Mouse (Mus musculus) neural tube, embryonic 10.5 days (tissue): ENCODE results near the gene Erap1.
"Not testable (repeated sequence)": the region's sequence is repeated elsewhere in the genome, so short reads cannot be mapped to it uniquely, and the experiment has no call there.

ENCODE experiments used
- DNase-seq: peaks from one replicate; pipeline ENCODE4 v3.0.0-alpha.2; 2017; ENCODE audit warnings: low spot score; ENCODE audit errors: extremely low spot score

Gene Erap1

DNA sequence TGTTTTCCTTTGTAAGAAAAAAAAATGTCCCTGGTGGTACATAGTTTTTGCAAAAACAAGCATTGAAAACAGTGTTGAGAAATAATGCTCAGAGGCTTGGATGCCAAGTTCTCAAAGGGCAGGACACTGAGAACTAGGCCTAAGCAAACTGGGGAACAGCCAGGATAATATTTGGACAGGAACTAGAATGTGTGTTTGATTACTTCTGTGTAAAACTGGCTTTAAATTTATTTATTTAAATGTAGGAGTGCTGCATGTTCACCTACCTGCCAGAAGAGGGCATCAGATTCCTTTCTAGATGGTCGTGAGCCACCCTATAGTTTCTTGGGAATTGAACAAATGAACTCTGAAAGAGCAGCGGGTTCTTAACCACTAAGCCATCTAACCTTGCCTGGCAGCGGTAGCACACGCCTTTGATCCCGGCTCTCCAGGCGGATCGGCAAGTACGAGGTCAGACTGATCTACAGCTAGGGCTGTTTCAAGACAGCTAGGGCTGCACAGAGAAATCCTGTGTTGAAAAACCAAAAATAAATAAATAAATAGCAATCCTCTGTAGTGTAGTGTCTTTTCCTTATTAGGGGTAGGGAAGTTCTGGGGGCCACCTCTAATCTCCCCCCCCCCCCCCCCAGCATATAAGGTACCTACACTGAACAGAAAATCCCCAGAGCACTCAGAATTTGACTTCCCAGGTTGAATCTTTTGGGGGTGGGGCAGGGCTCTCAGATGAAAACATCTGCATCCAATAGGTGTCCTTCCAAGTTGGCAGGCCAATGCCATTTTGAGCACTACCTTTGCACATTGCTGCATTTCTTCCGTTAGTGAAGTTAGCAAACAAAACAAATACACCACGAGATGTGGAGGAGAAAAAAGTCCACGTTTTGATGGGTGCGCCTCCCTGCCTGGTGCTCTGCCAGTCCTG lies at the start of gene Erap1:
Gene Erap1 (plus strand): TSS at position 776 of the 919 bp plus-strand sequence.
- DNase-seq: peak; percentile 52

DNA sequence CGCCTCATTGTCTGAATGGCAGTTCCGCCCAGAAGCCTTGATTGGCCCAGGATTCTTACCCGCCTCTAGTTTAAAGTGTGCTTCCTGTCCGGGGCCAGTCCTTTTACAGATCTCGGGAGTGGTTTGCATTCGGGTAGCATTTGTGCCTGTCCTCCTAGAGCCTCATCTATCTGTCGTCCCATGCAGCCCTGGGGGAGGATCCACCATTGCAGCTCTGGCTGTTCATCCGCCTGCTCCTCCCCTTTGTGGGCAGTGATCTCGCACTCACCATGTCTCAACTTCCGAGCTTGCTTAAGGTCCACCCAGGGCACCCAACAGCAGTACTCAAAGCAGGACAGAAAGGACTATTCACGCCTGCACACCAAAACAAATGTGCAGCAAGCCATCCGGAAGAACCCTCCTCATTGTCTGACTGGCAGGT lies 48.0 kb upstream of the Erap1 start:
- not testable (repeated sequence) for DNase-seq

DNA sequence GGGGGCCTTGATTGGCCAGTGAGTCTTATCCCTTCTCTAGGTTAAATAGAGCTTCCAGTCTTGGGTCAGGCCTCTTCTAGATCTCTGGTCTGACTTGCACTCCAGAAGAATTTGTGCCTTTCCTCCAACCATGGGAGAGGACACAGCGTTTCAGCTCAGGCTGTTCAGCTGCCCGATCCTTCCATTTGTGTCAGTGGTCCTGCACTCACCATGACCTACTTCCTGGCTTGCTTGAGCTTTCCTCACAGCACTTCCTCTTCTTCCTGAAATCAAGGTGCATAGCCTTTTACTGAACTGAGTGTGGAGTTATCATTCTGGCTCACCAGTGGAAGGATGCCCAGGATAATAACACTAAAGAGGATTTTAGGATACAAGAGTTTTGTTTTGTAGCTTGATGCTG lies 47.5 kb upstream of the Erap1 start:
- DNase-seq: not testable (repeated sequence)

DNA sequence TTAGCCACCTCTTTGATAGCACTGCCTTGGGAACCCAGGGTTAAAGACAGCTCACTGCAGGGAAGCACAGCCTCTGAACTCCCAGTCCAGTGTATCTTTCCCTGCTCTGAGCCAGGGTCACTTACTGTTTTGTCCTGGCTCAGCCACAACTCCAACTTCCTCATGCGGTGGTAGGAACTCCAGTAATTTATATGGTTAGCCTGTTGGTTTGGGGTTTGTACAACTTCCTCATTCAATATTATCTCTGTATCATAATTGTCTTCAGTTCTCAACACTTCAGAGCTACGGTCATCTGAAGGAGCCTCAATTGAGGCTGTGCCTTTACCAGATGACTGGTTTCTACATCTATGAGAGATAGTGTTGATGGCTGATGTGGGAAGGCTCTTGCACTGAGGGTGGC lies 42.3 kb upstream of the Erap1 start:
- DNase-seq: not testable (repeated sequence)

DNA sequence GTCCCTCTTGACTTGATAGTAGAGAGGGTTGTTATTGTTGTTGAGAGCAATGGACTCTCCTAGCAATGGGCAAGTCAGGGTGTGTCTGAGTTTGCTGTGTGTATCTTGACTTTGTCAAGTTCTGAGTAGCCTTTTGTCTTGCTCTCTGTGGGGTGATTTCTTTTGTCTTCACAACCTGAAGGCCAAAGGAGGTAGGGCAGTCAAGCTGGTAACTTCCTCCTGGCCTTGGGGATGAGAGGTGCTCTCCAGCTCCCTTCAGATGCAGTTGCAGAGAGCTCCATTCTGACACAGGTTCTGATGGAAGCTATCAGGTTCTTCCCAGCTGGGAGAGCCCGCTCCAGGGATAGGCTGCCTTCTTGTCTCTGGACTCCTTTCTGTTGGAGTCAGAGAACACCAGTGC lies 37.6 kb upstream of the Erap1 start:
- not testable (repeated sequence) for DNase-seq

DNA sequence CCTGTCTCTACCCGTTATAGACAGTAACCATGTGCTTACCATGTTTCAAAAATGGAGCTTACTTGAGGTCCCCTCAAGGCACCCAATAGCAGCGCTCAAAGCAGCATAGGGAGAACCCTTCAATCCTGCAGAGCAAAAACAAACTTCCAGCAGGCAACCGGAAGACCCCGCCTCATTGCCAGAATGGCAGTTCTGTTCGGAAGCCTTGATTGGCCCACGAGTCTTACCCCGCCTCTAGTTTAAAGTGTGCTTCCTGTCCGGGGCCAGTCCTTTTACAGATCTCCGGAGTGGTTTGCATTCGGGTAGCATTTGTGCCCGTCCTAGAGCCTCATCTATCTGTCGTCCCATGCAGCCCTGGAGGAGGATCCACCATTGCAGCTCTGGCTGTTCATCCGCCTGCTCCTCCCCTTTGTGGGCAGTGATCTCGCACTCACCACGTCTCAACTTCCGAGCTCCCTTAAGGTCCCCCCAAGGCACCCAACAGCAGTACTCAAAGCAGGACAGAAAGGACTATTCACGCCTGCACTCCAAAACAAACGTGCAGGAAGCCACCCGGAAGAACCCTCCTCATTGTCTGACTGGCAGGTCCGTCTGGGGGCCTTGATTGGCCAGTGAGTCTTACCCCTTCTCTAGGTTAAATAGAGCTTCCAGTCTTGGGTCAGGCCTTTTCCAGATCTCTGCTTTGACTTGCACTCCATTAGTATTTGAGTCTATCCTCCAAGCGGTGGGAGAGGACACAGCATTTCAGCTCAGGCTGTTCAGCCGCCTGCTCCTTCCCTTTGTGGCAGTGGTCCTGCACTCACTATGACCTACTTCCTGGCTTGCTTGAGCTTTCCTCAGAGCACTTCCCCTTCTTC lies 22.0 kb upstream of the Erap1 start:
- DNase-seq: peak; percentile 69

DNA sequence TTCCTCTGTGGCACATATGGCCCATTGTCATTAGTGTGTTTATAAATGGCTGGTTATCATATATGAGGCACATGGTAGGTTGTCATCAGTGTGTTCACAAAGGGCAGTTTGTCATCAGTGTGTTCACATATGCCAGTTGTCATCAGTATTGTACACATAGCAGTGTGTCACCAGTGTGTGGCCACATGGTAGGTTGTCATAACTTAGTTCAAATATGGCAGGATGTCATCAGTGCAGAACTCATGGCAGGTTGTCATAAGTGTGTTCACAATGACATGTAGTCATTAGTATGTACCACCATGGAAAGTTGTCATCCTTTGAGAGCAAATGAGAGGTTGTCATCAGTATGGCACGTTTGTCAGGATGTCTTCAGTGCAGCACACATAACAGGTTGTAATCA lies 7.0 kb upstream of the Erap1 start:
- no peak for DNase-seq

DNA sequence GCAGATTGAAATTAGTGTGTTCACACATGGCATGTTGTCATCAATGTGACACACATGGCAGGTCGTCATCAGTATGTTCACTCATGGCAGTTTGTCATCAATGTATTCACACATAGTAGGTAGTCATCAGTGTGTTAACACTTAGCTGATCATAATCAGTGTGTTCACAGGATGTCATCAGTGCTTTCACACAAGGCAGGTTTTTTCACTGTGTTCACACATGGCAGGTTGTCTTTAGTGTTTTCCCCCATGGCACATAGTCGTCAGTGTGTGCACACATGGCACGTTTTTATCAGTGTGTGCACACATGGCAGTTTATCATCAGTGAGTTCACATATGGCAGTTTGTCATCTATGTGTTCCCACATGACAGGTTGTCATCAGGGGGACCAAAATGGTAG lies 6.5 kb upstream of the Erap1 start:
- no peak for DNase-seq

DNA sequence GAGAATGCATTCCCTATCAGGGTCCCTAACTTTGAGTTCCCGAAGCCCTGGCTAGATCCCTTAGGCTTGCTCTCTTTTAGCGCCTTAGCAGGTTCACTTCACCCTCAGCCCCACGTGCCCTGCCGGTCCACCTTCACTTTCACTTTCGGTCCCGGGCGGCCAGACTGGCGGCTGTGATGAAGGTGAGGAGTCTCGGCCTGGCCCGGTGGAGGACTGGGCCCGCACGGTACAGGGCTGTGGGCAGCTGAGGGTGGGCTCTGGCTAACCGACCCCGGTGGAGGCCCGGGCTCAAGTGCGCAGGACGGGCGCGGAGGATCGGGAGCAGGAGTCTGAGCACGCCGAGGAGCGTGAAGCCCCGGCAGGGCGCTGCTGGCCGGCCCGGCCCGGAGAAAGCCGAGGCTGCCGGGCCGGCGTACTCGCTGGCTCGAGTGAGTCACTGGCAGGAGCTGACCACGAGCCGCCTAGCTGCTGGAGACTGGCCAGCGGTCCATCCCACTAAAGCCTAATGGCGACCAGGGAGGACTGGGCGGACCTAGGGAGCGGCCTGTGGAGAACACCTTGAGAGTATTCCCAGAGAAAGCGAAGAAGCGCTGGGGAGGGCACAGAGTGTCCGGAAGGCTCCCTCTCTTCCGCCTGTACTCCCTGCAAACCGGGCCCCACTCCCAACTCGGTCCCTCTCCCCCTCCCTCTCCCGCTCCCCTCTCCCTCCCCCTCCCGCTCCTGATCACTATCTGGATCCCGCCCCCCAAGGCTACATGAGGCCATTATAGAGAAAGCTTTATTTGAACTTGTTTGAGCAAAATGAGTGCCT lies 549 bp downstream of the Erap1 start:
- peak; percentile 87 for DNase-seq

DNA sequence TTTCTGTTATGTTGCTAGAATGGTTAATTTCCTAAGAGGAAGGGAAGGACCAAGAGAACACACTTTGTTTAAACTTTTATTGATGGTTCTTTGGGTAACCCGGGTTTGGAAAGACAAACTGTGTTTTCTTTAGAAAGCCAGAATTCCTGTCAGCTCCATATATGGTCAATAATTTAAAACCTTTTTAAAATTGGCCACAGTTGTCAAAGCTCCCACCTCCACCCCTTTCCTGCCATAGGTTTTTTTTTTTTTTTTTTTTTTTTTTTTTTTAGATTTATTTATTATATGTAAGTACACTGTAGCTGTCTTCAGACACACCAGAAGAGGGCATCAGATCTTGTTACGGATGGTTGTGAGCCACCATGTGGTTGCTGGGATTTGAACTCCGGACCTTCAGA lies 1.2 kb downstream of the Erap1 start:
- not testable (repeated sequence) for DNase-seq

DNA sequence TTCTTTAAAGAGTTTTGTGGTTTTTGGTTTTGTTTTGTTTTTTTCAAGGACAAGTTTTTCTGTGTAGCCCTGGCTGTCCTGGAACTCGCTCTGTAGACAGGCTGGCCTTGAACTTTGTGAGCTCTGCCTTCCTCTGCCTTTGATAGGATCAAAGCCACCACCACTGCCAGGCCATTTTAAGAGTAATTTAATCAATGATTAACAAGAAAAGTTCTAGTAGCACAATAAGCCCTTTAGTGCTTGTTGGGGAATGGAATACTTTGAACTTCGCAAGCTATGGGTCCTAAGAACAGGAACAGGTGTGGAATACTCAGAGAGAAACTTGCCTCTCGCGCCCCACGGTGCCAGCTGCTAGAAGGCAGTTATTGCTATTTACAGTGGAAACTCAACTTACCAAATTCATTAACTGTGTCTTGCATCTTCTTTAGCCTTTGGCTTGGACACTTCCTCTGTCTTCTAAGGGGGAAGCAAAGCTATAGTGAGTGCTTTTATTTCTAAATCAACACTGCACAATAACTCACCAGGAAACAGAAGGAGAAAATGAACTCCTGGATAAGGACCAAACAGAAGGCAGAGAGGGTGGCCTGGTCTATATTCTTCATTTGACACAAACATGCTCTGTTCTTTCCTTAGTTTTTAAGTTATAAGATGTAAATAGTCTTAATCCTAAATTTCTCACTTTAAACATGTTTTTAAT lies 56.3 kb downstream of the Erap1 start:
- DNase-seq: no peak

DNA sequence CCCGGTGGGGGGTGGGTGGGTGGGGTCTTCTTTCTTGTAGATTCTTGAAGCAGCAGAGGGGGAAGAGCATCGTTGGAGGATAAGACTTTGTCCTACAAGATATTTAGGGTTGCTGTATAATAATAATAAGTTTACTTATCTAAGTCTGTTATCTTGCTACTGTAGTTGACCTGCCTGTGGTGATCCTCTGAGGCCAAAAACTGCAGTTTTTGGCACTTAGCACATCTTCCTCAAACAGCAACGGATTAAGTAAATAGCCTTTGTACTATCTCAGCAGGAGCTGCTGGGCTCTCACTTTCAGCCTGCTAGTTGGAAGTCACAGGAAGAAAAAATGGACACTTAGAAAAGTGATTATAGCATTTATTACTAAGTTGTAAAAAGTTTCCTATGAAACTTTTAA lies 56.9 kb downstream of the Erap1 start:
- no peak for DNase-seq

DNA sequence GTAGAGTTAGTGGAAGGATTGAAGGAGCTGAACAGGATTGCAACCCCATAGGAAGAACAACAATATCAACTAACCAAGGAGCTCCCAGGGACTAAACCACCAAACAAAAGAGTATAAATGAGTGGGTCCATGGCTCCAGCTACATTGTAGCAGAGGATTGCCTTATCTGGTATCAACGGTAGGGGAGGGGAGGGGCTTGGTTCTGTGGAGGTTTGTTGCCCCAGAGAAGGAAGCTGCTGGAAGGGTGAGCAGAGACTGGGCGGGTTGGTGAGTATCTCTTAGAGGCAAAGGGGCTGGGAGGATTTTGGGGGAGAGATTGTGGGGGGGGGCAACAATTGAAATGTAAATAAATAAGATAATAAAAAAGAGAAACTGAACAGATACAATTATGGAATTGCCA lies 79.6 kb downstream of the Erap1 start:
- DNase-seq: no peak

DNA sequence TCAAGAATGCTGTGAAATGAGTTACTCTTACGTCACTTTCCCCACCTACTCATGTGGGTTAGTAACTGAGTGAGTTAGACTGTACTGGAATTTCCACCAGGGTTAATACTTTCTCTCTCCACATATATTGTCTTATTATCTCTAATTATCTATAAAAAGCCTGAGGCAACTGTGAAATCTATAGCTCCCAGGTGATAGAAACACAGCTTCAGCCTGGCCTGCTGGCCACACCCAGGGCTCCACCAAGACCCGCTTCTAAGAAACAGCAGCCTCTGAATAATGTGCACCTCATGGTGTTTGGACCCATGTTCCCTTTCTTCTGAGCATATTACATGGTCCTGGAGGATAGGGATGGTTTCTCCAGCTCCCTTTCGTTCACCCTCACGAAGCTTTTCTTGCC lies 94.4 kb downstream of the Erap1 start:
- no peak for DNase-seq

DNA sequence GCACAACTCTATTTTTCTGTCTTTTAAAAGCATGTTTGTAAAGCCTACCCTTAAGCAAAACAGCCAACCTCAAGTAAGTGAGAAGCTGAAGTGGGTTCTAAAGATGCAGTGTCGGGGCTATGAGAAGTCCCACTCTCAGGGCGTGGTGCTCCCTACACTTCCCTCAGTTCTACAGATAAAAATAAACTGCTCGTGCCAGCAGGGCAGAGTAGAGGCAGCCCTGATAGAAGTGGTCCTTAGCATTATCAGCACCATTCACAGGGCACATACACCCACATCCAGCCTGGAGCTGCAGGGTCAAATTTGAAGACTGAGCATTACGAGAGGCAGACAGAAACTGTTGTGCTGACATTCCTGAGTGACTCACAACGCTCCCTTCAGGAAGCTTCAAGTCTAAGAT lies 96.5 kb downstream of the Erap1 start:
- no peak for DNase-seq

DNA sequence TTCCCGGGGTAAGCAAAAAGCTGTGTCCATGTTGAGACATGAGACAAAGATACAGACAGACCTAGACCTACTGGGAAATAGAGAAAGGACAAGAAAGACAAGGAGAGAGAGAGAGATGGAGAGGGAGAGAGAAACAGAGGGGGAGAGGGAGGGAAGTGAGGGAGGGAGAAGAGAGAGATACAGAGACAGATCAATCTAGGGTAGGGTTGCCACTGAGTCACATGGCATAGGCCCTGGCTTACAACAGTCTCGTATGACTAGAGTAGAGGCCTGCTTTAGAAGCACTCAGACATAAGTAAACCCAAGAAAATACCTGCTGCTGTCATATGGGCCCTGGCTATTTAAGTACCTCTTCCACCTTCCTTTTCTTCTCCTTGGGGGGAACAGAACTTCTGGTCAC lies 97.0 kb downstream of the Erap1 start:
- no peak for DNase-seq
